Mouse (Mus musculus) stomach, postnatal 0 days (tissue): ENCODE results near the gene Capzb.

Experiments used
- CTCF ChIP-seq: IDR thresholded peaks from 2 replicates; pipeline ENCODE4 v1.5.1; 2016; ENCODE audit warnings: antibody characterized with exemption, low read depth, mild to moderate bottlenecking, moderate library complexity
- EP300 ChIP-seq: optimal IDR thresholded peaks from 2 replicates; pipeline ENCODE3; 2016; ENCODE audit warnings: antibody characterized with exemption

DNA sequence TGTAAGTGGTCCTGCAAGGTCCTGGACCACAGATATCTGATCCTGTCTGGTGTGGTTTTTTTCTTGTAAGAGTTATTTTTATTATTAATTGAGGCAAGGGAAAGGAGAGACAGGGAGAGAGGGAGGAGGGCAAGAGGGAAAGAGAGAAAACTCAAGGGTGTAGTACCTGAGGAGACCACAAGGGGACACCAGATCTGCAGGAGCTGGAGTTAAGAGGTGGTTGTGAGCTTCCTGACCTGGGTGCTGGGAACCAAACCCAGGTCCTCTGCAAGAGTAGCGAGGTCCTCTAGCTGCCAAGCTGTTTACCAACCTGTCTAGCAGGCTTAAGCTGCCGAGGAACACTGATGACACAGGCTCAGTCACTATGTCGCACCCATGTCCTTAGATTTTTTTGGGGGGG is 14.8 kb upstream of the Capzb start:
- TF ChIP-seq CTCF: peak; percentile 61
- no peak for TF ChIP-seq EP300
